Mouse (Mus musculus) stomach, postnatal 0 days (tissue): Measurements from ENCODE around the gene Cxadr. TPM values are rescaled to one million over a fixed set of nuclear protein-coding genes. Genes with fewer than 3 reads are reported as not detected.

Source experiments
- ATAC-seq: fragments of 200-750 bp; cut with Nextera tagmentation; 2 replicates; pipeline ENCODE4 v1.8.0; 2017; ENCODE audit not compliant: low FRiP score, low TSS enrichment
- DNase-seq: peaks from one replicate; pipeline ENCODE4 v3.0.0-alpha.2; 2016; ENCODE audit warnings: low spot score
- H3K27ac ChIP-seq: fragments of 300-500 bp; sonication (generic); replicated peaks from 2 replicates; pipeline ENCODE4 v1.5.1; 2014; ENCODE audit warnings: mild to moderate bottlenecking, control low read depth
- H3K27me3 ChIP-seq: fragments of 300-500 bp; sonication (generic); 2 replicates; pipeline ENCODE4 v1.6.1; 2014; ENCODE audit warnings: low read length; ENCODE audit not compliant: control insufficient read depth, insufficient read depth
- H3K36me3 ChIP-seq: fragments of 300-500 bp; sonication (generic); 2 replicates; pipeline ENCODE4 v1.6.1; 2014; ENCODE audit warnings: low read length, mixed read lengths; ENCODE audit not compliant: control insufficient read depth, insufficient read depth
- H3K4me1 ChIP-seq: fragments of 300-500 bp; sonication (generic); replicated peaks from 2 replicates; pipeline ENCODE4 v1.6.1; 2014; ENCODE audit warnings: antibody characterized with exemption; ENCODE audit not compliant: control insufficient read depth, insufficient read depth
- H3K4me2 ChIP-seq: fragments of 300-500 bp; sonication (generic); replicated peaks from 2 replicates; pipeline ENCODE4 v1.6.1; 2014; ENCODE audit warnings: low read depth, mild to moderate bottlenecking, control low read depth, moderate library complexity
- H3K4me3 ChIP-seq: fragments of 300-500 bp; sonication (generic); 2 replicates; pipeline ENCODE4 v1.5.1; 2014; ENCODE audit warnings: low read depth, low read length, control low read depth
- H3K9ac ChIP-seq: fragments of 300-500 bp; sonication (generic); 2 replicates; pipeline ENCODE4 v1.6.1; 2014; ENCODE audit warnings: mild to moderate bottlenecking, low read length, control low read depth, mixed read lengths
- H3K9me3 ChIP-seq: fragments of 300-500 bp; sonication (generic); 2 replicates; pipeline ENCODE4 v1.6.1; 2016; ENCODE audit warnings: low read length; ENCODE audit not compliant: control insufficient read depth
- CTCF ChIP-seq: IDR thresholded peaks from 2 replicates; pipeline ENCODE4 v1.5.1; 2016; ENCODE audit warnings: antibody characterized with exemption, low read depth, mild to moderate bottlenecking, moderate library complexity
- EP300 ChIP-seq: optimal IDR thresholded peaks from 2 replicates; pipeline ENCODE3; 2016; ENCODE audit warnings: antibody characterized with exemption
- WGBS: fragments of 180-500 bp; shearing (Covaris S2); extraction: QIAGEN DNeasy Blood & Tissue Kit; methylation state at CpG from one replicate; pipeline ENCODE4 v1.1.7; 2014; 5-methylcytosine and 5-hydroxymethylcytosine counted together
- polyA plus RNA-seq: library from polyadenylated mRNA; unstranded; fragments of >200 nt; fragmentation: Nextera tagmentation; extraction: Ambion mirVana; gene quantifications from 2 replicates; pipeline ENCODE4 v1.2.1, GENCODE M21; 2015

Cxadr gene
- polyA plus RNA-seq, 1 experiment from 2014 or later, result 62.1 TPM

DNA sequence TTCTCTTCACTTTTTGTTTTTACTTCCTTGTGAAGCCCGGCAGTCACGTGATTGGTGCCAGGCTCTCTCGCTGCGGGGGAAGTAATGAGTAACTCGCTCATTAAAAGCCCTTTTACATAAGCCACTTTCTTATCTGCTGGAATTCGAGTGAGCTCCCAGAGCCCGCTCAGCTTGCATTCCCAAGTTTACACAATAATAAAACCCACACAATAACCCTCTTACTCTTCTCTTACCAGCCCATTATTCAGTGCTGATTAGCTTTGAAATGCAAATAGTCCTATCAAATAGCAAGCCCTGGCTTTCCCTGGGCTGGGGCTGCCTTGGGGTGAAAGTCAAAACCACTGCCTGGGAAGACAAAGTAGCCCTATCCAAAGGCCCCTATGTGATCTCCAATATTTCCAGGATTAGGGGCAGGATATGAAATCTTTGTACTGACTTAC, 36.1 kb upstream of the Cxadr start:
- Histone ChIP-seq H3K4me1 (no peaks in the 10 kb centered on the region), H3K9me3 (no peaks in the 10 kb centered on the region), H3K27ac (peak overlapping the region; percentile 92), H3K4me2 (peak overlapping the region; percentile 54), H3K27me3 (no peaks in the 10 kb centered on the region), H3K36me3 (no peaks in the 10 kb centered on the region), H3K4me3 (peak overlapping the region; percentile 38), H3K9ac (no peak overlapping the region; the same call in 1 of the 2 replicates)
- 1% methylated on average over 7 of the region's 7 CpGs for WGBS
- DNase-seq, result peak; percentile 87
- peak; percentile 87 for ATAC-seq
- TF ChIP-seq CTCF (no peak), EP300 (no peak)

DNA sequence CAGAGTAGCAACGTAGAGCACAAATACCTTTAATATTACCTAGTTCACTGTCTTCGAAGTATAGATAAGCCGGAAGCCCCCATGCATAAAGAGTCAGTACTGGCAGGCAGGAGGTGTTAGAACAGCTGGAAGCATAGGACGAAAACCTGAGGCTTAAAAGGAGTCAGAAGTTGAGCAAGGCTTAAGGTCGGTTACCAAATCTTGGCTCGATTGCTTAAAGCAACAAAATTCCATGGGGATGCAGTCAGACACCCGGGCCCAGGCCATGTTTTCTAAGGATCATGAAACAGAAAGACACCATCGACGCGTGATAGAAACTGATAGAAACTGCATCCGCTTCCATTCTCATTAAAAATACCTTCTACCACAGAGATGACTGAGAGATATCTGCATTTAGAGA, 35.5 kb upstream of the Cxadr start:
- Histone ChIP-seq H3K27ac (peak overlapping the region; percentile 56), H3K4me1 (no peaks in the 10 kb centered on the region), H3K9me3 (no peaks in the 10 kb centered on the region), H3K4me2 (no peak overlapping the region), H3K9ac (no peak overlapping the region), H3K27me3 (no peaks in the 10 kb centered on the region), H3K4me3 (no peak overlapping the region), H3K36me3 (no peaks in the 10 kb centered on the region)
- TF ChIP-seq EP300, result no peak
- TF ChIP-seq CTCF, result no peak
- WGBS, result 35% methylated on average over 11 of the region's 11 CpGs
- DNase-seq (no peak), ATAC-seq (no peak)

DNA sequence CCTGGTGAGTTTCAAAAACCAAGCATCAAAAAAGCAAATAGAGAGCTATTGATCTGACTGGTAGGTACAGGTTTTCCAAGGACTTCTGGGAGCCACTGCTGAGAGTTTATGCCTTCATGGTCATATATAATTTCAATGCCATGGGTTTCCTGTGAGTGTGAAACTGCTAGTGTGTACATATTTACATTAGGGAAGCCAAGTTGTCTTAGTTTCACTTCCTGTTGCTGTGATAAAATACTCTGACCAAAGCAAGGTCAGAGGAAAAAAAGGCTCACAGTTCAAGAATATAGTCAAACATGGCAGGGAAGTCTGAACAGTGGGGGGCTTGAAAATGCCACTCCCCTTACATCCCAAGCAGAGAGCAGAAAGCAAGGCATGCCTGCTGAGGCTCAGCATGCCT, 33.8 kb upstream of the Cxadr start:
- Histone ChIP-seq H3K4me1 (no peaks in the 10 kb centered on the region), H3K27me3 (no peaks in the 10 kb centered on the region), H3K9me3 (no peaks in the 10 kb centered on the region), H3K4me2 (no peak overlapping the region), H3K9ac (no peak overlapping the region), H3K4me3 (no peak overlapping the region), H3K27ac (peak overlapping the region; percentile 74), H3K36me3 (no peaks in the 10 kb centered on the region)
- TF ChIP-seq EP300 (no peak), CTCF (no peak)
- ATAC-seq, result peak; percentile 46; the same call in 1 of the 2 replicates
- no peak for DNase-seq

DNA sequence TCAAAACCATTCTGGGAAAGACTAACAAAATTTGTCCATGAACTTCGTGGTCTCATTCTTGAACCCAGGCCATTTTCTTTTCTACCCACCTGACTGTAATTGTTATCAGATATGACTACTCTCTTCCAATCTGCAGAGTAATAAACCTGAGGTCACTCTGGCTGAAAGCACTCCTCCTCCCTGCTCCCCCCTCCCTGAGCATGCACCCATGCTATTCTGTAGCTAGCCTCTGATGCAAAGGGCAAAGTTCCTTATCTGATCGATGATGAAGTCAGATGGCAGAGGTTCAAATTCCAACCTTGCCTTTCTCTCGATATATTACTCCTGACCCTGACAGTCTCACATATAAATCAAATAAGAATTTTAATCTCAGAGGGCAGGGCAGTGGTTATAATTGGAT, 33.1 kb upstream of the Cxadr start:
- Histone ChIP-seq H3K27me3 (no peaks in the 10 kb centered on the region), H3K9me3 (no peaks in the 10 kb centered on the region), H3K36me3 (no peaks in the 10 kb centered on the region), H3K4me2 (no peak overlapping the region), H3K27ac (no peak overlapping the region), H3K4me3 (no peak overlapping the region), H3K9ac (no peak overlapping the region), H3K4me1 (no peaks in the 10 kb centered on the region)
- 62% methylated on average over 3 of the region's 3 CpGs for WGBS
- DNase-seq, result no peak
- no peak for ATAC-seq
- no peak for TF ChIP-seq CTCF
- TF ChIP-seq EP300, result no peak

DNA sequence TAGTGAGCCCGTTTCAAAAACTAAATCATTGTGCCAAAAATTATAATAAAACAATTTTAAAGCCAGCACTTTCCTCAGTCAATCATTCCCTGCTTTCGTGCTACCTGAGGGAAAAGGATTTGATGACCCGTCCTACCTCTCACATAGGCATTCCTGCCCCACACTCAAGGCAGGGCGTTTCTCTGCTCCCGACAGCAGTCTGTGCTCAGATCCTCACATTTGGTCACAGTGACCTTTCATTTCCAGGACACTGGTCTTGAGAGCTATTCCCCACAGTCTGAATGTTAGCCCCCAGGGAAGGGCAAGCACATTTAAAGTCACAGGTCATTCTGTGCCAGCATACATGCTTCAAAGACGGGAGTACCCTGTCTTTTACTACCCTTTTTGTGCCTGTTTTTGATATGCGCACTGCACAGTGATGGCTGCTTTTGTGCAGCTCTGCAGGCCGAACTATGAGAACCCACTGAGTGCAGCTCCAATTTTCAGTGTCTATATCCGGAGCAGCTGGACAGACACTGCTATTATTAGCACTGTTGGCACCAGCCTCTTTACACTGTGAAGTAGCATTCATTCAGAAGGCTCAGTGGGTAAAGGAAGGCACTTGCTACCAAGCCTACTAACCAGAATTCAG, 26.3 kb upstream of the Cxadr start:
- TF ChIP-seq EP300 (no peak), CTCF (no peak)
- 77% methylated on average over 9 of the region's 9 CpGs for WGBS
- no peaks in the 10 kb centered on the region for H3K27me3 ChIP-seq

DNA sequence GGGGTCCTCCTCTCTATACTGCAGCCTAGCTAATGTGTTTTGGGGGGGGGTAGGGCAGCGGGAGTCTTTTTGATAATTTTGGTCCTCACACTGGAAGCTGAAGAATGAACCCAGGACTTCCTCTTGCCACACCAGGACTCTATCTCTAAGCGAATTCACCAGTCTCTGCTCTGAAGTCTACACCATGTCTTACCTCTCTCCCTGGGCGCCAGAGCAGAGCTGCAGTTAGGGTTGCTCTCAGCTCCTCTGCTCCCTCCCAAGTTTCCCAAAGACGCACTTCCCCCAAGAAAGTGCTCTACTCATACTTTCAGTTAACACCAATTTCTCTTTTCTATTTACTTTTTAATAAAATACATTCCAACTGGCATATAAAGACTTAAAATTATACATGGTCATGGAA, 23.7 kb upstream of the Cxadr start:
- Histone ChIP-seq H3K4me1 (no peaks in the 10 kb centered on the region), H3K27ac (no peak overlapping the region), H3K27me3 (no peaks in the 10 kb centered on the region), H3K4me2 (no peak overlapping the region), H3K36me3 (no peaks in the 10 kb centered on the region), H3K4me3 (no peak overlapping the region), H3K9me3 (no peaks in the 10 kb centered on the region), H3K9ac (no peak overlapping the region)
- TF ChIP-seq CTCF (no peak), EP300 (no peak)
- ATAC-seq (no peak), DNase-seq (no peak)
- WGBS, result 55% methylated on average over 4 of the region's 4 CpGs

More for the DNA sequence above, 26.3 kb upstream of the Cxadr start:
- Histone ChIP-seq H3K27ac (no peak overlapping the region), H3K9ac (no peak overlapping the region), H3K36me3 (no peaks in the 10 kb centered on the region), H3K9me3 (no peaks in the 10 kb centered on the region), H3K4me3 (no peak overlapping the region), H3K4me1 (no peaks in the 10 kb centered on the region), H3K4me2 (no peak overlapping the region)
- ATAC-seq, result no peak
- DNase-seq, result no peak
